Mouse (Mus musculus): ENCODE measurements at regions not wholly inside any gene's neighbourhood (a gene's known extent, or its start where the extent isn't known, plus 50 kb on each side); places are given as distances from the start of the nearest gene placed in this dataset.
"Not testable (repeated sequence)": the region's sequence is repeated elsewhere in the genome, so short reads cannot be mapped to it uniquely, and the experiment has no call there.

- no peak for DNase-seq
These were observed 61.6 kb downstream of the Zxdb start for GRCm38 (mm10) chrX:94785983-94786382.

- peak; percentile 44 for DNase-seq
These were observed 64.1 kb downstream of the Zxdb start for GRCm38 (mm10) chrX:94788331-94788920.

- DNase-seq: not testable (repeated sequence)
These were observed 72.5 kb downstream of the Zxdb start for GRCm38 (mm10) chrX:94796845-94797244.

- not testable (repeated sequence) for DNase-seq
These were observed 73.2 kb downstream of the Zxdb start for GRCm38 (mm10) chrX:94797348-94798182.

- DNase-seq: not testable (repeated sequence)
These were observed 73.8 kb downstream of the Zxdb start for GRCm38 (mm10) chrX:94798183-94798619.

- not testable (repeated sequence) for DNase-seq
These were observed 88.4 kb downstream of the Zxdb start for GRCm38 (mm10) chrX:94812760-94813159.

GRCm38 (mm10) chrX:94827524-94827923, 103.2 kb downstream of the Zxdb start:
- not testable (repeated sequence) for DNase-seq

- DNase-seq: not testable (repeated sequence)
These were observed 119.9 kb downstream of the Zxdb start for GRCm38 (mm10) chrX:94844110-94844779.

- DNase-seq: not testable (repeated sequence)
These were observed 125.2 kb downstream of the Zxdb start for GRCm38 (mm10) chrX:94849549-94849948.

GRCm38 (mm10) chrX:94857501-94857900, 133.1 kb downstream of the Zxdb start:
- DNase-seq: no peak

- no peak for DNase-seq
These were observed 133.6 kb downstream of the Zxdb start for GRCm38 (mm10) chrX:94857954-94858353.

- DNase-seq: no peak
These were observed 138.8 kb downstream of the Zxdb start for GRCm38 (mm10) chrX:94863123-94863522.

- DNase-seq: peak; percentile 93
These were observed 141.4 kb downstream of the Zxdb start for GRCm38 (mm10) chrX:94865531-94866502.

GRCm38 (mm10) chrX:94883547-94883946, 142.9 kb downstream of the Spin4 start:
- DNase-seq: not testable (repeated sequence)

Data from kidney, adult 9 months (tissue).